Mouse (Mus musculus) gastrocnemius, postnatal 25 days (tissue): ENCODE results near the gene Mov10. TPM values are rescaled to one million over a fixed set of nuclear protein-coding genes. Genes with fewer than 3 reads are reported as not detected.

Experiments
- DNase-seq: peaks from one replicate; pipeline ENCODE4 v3.0.0; 2022
- total RNA-seq, 2 experiments: library from RNA; stranded (reverse); gene quantifications; 1 replicate in 1 of 2; 2 replicates in 1 of 2; pipeline ENCODE4 v1.2.3; 2021

The Mov10 gene
- total RNA-seq, 2 experiments from 2014 or later, result 1.4 to 1.7 TPM

DNA sequence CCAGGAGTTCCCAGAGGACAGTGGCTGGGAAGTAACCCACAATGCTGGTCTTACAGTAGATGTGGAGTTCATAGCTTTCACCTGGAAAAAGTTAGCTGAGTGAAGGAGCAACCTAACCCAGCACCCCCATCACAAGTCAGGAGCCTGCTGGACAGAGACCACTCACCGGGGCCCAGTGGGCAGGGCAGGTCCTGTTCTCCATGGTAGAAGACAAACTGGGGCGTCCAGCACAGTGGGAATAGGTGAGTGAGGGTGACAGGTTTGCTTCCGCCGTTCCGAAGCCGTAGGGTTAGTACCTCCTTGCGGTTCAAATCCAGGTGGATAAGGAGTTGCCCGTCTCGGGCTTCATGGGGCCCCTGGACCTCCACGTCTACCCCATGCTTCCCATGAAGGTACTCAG lies 14.1 kb downstream of the Mov10 start:
- DNase-seq, result no peak

DNA sequence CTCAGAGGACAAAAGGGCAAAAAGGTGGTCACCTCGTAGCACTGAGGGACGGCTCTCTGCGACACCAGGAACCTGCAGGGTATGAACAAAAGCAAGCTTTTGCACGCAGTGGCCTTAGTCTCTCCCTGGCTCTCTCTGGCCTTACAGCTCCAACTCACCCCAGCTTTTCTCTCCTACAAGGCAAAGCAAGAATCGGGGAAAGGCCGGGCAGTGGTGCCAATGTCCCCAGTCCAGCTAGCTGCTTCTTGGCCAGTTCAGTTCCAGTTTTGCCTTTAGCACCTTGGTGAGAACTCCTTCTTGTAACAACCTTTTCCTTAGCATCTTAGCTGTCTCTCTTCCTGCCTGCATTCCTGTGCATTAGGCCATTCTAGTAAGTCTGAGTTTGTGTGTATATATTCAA lies 16.9 kb downstream of the Mov10 start:
- no peak for DNase-seq

DNA sequence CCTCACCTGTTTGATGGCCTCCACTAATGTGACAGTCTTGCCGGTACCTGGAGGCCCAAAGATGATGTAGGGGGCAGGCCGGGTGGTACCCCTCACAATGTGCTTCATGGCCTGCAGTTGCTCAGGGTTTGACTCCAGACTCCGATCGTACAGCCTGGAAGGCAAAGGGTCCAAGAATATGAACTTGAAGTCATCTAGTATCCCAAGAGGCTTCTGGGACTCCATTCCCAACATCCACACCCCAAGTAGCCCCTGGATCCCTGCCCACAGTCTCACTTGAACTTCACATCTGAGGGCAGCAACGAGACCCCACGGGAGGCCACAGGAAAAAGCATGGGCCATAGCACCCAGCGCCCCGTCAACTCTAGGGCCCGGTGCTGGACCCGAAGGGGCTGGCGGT lies 17.7 kb downstream of the Mov10 start:
- no peak for DNase-seq

DNA sequence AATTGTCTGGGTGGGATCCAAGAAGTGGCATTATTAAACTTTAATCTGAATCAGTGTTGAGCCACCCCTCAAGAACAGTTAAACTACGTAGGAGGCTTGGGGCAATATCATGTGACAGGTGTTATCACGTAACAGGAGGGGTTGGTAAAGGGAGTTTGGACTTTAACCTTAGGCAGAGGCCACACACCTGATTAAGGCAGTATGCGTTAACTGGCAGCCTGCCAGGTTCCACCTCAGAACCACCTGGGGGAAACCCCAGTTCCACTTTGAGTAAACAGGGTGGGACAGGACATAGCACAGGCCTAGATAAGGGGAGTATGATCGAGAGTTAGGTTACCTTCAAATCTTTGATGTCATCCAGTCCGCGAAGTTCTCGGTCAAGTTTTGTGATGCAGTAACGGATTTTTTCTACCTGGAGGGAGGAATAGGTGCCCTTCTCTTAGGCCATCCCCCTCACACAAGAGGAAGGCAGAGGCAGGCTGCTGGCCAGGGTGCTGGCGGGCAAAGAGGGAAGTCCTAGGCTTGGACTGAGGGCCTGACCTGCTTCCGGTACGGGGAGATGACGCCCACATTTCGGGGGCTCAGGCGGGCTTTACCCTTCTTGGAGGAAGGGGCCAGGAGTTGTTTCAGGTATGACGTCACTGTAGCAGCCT lies 21.8 kb downstream of the Mov10 start:
- no peak for DNase-seq

DNA sequence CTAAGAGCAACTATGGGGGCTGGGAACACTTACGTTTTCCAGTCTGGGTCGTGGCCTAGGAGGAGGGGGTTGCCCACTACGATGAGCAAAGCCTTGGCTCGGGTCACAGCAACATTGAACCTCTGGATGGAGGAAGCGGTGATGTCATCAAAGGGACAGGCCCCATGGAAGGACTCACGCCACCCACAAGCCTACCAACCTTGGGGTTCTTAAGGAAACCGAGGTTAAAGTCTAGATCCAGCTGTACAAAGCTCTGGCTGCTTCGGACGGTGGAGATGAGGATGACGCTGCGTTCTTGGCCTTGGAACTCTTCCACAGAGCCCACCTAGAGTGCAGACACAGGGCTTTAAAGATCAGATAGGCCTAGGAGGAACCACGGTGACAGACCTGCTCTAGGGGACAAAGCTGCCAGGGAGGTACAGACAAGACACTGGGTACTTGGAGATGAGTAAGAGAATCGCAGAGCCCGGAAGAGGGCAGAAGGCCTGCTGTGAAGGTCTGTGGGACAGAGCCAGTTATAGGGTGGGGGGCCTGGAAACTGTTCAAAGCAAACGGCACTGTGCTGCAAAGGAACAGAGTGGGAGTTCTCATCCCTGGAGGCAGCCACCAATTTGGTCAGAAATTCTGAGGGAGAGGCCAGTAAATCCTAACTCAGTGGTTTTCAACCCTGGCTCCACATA lies 22.6 kb downstream of the Mov10 start:
- no peak for DNase-seq

DNA sequence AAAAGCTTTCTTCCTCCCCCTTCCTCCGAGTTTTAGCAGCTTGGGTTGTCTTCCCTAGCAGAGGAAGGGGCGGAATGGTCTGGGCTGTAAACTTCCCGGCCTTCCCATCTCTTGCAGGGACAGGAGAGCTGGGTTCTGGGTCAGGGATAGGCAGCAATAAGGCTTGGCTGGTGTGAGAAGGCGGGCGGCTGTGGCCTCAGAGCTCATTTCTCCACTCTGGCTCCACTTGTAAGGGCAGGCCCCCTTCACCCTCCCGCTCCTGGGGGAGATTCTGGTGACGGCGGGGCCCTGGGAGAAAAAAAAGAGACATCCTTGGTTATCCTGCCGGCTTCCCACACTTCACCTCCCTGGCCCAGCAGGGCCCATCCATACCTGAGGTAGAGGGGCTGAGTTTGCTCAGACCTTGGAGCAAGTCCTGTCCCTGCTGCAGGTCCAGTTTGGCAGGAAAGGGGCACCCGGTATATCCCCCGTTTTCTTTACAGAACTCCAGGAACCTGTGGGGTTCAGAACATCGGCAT lies 23.4 kb downstream of the Mov10 start:
- DNase-seq, result no peak

DNA sequence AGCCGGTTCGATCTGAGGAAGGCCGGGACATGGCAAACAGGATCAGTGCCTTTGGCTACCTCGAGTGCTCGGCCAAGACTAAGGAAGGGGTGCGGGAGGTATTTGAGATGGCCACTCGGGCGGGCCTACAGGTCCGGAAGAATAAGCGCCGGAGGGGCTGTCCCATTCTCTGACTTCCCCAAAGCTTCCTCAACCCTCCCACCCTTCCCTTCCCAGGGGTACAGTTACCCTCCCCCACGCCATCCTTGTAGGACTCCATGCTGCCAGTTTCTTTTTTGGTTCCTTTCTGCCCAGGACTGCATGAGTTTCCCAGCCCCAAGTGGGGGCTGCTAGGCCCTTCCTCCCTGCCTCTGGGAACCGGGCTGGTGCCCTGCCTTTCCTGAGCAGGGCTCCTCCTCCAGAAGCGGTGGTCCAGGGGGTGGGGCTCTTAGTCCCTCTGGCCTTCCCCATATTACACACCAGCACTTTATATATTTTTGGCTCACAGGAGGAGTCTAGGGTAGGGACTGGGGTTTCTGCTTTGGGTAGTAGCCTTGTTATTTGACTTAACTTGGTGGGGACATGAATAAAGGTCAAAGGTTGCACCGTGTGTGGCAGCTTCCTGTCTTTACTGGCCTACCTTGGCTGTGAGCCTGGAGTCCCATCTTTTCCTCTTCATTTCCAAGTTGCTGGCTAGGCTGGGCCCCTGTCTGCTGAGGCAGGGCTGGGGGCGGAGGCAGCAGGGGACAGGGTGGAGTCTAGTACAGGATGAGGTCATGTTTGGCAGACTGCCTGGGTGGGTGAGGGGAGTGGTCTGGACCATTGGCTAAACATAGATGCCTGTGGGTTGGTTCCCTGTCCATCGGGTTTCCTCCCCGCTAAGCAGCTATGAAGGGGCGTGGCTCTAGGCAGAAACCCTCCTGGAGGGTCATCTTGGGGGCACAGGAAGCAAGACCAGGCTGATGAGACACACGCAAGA lies 24.2 kb downstream of the Mov10 start:
- peak; percentile 85 for DNase-seq

DNA sequence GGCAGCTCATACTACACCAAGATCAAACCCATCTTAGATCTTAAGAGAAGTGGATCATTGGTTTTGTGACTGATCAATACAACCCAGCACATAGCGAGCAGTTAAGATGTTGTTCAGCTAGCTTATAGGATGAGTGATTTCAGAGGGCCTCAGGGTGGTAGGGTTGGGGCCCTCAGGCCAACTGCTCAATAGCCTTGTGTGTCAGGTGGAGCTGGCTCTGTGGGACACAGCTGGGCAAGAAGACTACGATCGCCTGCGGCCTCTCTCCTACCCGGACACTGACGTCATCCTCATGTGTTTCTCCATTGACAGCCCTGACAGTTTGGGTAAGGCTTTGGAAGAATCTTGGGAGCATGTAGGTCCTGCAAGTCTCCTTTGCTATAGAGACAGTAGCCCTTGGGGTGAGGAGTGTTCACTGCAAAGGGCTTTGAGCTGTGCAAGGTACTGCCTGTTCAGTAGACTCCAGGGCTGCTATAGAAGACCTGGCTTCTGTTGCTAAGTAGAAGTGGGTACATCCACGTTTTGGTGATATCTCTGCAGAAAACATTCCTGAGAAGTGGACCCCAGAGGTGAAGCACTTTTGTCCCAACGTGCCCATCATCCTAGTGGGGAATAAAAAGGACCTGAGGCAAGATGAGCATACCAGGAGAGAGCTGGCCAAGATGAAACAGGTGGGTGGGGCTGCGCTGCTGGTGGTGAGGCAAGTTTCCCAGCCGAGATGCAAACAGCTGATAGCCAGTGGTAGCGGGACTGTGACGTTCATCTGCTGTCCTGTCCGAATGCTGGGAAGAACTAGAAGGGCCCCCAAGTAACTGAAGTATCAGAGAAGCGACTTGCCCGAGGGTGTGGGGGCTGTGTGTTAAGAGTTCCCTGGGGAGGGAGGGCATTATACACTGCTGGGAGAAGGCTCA lies 25.7 kb downstream of the Mov10 start:
- DNase-seq, result no peak

DNA sequence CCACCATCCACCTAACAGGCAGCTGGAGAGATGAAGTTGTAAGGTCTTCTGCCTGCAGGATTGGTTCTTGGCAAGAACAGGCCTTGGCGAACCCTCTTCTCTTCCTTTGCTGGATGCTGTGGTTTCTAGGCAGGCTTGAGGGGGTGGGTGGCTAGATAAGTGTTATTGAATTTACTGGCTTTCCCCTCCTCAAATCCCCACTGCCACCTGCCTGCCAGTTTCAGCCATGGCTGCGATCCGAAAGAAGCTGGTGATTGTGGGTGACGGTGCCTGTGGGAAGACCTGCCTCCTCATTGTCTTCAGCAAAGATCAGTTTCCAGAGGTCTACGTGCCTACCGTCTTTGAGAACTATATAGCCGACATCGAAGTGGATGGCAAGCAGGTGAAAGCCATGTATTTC lies 26.7 kb downstream of the Mov10 start:
- DNase-seq, result no peak

DNA sequence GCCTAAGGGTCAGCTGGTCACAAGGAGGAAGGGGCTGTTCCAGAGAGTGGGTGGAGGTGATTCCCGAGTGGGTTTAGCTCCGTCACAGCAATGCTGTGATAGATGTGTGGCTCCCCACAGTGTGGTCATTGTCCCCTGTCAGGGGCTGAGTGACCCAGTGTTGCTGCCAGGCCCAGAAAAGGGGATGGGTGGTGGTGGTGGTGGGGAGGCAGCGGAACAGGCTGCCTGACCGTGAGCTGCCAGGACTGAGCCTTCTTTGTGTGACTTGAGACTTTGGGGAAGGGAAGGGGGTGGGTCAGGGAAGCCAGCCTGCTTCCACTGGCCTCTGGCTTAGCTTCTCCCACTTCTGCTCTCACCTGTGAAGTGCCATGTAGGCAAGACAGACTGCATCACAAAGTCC lies 27.3 kb downstream of the Mov10 start:
- DNase-seq, result no peak

DNA sequence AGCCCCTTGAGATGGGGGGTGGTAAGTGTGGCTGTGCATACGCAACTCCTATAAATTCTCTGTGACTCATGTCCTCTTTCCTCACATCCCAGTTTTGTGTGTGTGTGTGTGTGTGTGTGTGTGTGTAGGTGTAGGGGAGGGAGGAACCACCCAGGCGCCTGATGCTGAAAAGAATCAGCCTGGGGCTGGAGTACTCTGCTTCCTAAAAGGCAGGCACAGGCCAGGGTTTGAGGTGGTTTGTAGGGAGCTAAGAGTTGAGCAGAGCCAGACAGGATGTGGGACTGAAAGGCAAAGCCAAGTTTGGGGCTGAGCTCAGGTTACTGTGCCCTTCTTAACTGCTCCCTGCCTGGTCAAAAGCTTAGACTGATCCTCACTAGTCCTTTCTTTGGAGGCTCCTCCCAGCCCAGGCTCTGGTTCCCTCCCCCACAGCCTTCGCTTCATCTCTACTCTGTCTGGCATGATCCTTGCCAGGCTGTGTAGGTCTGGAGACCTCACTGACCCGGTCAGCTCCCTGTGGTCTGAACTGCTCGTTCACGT lies 27.9 kb downstream of the Mov10 start:
- DNase-seq, result no peak

DNA sequence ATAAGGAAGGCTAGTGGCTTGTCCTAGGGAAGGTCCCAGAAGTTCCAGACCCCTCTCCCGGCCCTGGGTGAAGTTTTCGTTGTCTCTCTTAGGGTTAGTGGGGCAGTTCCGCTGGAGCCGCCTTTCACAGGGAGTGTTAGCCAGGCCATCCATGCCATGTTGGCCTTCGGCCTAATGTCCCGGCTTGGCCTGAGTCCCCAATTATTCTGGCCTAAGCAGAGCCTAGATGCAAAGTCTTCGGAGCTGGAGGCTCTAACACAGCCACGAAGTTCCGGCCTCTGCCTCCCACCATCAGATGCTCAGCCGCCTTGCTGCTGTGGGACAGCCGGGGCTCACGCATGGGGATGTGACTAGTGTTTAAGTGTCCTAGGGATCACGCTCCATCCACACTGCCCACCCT lies 28.5 kb downstream of the Mov10 start:
- peak; percentile 43 for DNase-seq

DNA sequence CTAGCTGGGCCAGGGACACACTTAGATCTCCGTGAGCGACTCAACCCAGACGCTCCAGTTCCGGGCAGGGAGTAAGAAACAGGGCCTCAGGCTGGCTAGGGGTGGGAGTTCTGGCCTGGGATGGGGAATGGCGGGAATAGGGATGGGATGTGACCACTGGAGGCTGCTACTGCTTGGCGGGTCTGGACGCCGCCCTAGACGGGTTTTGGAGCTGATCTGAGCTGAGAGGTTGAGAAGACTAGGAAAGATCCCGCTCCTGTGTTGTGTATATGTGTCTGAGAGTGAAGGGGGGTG lies 29.1 kb downstream of the Mov10 start:
- no peak for DNase-seq

DNA sequence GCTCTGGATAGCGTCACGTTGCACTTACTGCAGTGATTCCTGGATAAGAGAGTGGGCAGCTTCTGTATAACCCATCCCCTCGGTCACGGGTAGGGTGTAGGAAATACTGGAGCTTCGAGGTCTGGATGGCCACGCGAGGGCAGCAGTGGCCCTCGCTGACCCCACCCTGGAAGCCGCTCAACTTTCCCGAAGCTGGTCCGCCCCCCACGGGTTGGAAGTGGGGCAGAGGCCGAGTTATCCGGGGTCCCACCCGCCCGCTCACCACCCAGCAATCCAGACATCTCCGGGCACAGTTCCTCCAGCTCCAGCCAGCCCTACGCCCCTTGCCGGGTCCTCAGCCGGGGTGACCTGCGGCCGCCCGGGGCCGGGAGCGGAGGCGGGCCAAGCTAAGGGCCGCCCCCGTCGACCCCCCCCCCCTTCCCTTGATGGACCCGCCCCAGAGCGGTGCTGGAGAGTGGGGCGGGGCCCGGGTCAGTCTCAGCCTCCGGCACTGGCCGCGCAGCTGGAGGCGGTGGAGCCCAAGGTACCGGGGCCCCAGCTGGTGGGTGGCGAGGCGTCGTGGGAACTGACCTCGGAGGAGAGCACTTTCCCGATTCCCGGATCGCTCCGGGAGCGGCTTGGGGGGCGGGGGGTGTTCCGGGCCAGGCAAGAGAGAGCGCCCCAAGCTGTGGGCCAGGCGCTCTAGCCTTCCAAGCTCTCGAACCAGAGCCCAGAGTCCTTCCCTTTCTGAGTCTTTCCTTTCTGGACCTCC lies 29.6 kb downstream of the Mov10 start:
- peak; percentile 86 for DNase-seq

DNA sequence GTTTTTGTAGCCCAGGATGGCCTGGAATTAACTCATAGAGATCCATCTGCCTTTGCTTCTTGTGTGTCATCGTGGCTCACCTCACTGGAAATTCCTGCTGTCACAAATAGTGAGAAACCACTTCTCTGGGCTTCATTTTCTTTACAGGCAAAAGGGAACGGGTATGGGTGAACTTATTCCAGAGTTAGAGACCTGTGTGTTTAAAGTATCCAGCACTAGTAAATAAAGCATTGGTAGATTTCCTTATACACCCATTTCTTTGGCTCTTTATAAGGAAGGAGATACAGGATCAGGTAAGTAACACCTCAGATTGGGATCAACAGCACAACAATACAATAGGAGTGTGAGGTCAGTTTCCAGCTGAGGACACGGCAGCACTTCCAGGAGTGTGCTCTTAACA lies 30.3 kb downstream of the Mov10 start, which contains the start of gene Rhoc:
Rhoc (plus strand) TSS at position 301 of the 400 bp plus-strand sequence.
- no peak for DNase-seq

DNA sequence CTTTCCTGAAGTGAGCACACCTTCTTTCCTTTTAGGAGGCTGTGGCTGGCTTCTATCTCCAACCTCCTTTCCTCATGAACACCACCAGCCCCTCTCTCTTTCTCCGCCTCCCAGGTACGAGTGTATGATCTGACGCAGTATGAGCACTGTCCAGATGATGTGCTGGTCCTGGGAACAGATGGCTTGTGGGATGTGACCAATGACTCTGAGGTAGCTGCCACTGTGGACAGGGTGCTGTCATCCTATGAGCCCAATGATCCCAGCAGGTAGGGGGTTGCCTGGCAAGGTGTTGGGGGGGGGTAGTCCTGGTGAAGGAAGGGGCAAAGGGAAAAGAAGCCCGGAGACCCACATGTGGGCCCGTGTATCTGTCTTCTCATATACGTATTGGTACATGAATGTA lies 33.1 kb downstream of the Mov10 start:
- DNase-seq, result no peak

DNA sequence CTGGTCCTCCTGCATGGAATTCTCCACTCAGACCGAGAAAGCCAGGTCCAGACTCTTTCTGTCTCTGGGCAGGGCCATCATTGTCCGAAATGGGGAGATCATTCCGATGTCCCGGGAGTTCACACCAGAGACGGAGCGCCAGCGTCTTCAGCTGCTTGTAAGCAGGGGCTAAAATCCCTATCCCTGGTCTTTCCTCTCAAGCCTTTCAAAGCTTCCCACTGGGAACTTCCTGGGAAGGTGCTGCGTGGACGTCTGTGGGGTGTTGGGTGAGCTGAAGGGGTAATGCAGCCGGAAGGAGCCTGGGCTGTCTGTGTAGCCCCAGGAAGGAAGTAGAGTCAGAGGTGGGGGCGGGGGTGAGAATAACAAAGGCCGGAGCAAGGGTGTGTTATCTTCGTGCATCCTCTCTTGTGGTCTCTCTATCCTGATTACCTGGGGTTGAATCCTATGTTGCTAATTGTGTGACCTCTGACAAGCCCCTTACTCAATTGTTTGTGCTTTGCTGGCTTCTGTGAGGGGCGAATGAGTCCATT lies 34.3 kb downstream of the Mov10 start:
- no peak for DNase-seq

DNA sequence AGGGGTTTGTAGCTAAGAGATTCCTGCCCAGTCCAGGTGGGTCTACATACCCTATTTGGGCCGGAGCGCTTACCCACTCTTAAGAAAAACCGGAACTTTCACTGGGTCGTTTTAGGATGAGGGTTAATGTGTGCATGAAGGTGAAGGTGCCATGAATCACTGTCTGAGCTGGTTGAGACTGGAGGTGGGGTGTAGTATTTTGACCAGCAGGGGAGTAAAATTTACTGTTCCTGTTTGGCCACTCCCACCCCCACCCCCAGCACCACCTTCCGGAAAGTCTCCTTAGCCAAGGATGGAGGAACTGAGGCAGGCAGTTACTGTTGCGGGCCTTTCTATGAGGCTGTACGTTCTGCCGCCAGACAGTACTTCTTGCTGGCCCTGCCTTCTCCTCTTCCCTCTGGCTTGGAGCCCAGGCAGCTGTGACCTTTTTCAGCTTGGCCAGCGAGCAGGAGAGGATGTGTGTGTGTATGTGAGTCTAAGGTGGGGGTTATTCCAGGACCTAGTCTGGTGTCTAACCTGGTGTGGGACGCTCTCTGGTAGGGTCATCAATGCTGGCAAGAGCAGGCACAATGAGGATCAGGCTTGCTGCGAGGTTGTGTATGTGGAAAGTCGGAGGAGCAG lies 36.2 kb downstream of the Mov10 start:
- DNase-seq, result peak; percentile 81

DNA sequence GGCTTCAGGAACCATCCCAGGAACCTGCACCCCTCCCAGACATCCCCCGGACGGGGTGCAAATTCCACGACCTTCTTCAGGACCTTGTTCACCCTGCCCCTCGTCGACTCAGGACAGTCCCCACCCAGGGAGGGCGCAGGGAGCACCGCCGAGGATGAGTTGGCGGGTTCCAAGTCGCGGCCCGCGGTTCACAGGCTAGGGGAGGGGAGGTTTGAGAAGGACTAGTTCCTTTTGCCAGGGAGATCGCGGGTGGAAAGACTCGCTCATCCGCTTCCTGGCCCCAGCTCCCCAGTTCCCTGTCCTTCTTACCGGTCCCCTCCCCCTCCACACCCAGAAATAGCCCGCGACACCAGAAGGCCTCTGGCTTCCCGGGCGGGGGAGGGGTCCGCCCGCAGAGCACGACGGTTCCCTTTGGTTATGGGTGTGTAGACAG lies 36.9 kb downstream of the Mov10 start, which contains the start of gene Fam19a3:
Fam19a3 (minus strand) TSS at position 370 of the 433 bp plus-strand sequence.
- DNase-seq, result peak; percentile 80
